Mouse (Mus musculus) induced T-regulatory cell, adult 2 months (primary cell): ENCODE data around the gene Cd53.

Experiments
- DNase-seq: peaks from one replicate; pipeline ENCODE4 v3.0.0-alpha.2; 2012; ENCODE audit warnings: low read depth

The Cd53 gene

DNA sequence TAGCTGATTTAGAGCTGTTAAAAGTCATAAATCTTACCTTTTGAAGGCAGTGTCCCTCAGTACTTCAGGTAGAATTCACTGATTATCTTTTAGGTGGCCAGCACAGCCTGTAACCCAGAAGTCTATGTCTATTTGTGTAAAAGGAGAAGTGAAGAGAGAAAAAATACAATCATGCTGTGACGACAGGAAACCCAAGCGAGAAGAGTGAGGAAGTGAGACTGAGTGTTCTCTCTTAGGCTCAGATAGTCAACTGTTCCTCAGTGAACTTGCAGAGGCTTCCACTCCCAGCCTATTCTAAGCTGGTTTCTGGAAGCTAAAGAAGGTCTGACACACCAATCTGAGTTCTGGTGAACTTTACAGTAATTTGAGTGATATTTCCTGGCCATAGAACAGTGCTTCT lies at the start of gene Cd53:
Gene Cd53 (minus strand): TSS at position 220 of the 400 bp plus-strand sequence.
- peak; percentile 86 for DNase-seq

DNA sequence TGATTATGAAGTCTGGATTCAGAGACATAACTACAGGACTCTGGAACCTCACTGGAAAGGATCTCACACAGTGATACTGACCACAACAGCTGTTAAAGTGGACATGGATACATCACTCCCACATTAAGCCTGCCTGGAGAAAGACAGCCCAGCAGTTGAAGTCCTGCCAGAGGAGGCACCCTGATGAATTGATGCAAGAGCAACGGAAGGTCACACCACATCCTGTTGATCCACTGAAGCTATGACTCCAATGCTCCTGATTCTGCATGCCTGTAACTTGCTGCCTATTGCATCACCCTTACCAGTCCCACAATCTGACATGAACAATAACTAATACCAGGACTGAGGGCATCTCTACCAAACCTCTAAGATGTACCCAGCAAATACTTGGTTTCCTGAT lies 42.2 kb upstream of the Cd53 start:
- DNase-seq, result peak; percentile 82

DNA sequence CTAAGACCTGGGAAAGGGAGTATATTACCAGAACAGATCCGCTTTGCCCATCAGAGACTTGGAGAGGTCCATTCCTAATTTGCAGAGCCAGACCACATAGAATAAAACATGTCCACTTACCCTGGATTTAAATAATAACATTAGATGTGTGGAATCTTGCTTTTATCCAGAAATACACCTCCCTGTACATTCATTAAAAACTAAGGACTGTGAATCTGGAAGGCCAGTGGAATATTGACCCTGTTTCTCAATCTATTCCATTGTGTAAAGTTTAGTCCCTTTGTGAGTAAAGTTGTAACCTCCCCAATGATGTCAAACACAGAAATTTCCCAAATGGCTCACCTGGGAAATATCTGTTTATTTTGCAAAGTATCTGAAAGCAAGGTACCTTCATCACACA lies 36.2 kb upstream of the Cd53 start, which contains the start of gene Olfr266:
Gene Olfr266 (minus strand): TSS at position 101 of the 400 bp plus-strand sequence.
- no peak for DNase-seq

DNA sequence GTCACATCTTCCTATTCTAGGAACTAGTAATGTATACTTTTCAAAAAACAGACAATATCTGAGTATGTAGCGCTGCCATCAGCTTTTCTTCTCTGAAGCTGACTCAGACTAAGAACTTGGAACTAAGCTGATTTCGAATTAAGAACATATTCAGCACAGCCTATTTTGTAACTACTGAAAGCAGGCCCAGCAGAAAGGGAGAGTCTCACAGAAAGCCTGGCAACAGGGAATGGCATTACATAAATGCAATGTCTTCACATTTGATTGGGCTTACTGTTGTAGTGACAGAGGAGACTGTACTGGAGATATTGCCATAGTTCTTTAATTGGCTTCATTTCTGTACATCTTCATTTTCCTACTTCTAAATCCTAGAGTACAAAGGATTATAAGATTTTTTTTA lies 27.7 kb upstream of the Cd53 start:
- DNase-seq, result no peak

DNA sequence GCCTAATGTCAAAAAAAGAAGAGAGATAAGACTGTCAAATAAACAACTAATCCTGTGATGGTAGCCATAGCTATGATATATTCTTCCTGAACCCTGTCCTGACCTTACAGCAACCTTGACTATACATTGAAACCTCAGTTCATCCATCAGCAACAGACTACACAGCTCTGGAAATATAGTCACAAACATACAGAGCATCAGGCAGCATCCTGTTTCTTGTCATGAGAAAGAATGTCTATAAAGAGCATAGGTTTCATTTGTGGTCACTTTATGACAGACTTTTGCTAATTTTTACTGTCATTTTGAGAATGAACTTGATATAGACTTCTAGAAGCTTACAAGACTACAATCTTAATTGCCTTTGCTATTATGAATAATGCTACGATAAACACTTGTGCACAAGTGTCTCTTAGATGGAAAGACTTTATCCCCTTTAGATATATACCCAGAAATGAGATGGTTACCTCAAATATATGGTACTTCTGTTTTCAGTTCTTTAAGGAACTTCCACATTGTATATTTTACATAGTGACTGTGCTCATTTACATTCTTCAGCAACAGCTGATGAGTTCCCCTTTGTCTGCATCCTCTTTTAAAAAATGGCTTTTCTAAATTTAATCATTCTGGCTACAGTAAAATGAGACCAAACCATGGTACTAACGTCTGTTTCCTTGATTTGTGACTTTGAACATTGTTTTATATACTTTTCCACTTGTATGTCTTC lies 19.2 kb upstream of the Cd53 start:
- DNase-seq, result peak; percentile 35

DNA sequence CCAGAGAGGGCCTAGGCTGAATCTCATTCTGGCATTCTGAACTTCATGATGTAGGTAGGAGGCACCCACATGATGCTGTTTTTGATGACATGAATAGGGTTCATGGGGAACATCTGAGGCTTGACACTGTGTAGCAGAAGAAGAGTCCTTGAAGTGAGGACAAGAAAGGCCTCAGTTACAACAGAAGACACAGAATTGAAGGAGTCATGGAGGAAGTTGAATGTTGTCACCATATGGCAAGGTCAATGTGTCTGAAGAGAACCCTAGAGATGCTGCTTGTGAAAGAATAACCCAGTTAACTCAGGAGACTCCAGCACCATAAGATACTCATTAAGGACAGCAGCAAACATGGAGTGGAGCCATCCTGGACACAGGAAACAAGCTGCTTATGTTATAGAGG lies 8.1 kb upstream of the Cd53 start:
- no peak for DNase-seq

DNA sequence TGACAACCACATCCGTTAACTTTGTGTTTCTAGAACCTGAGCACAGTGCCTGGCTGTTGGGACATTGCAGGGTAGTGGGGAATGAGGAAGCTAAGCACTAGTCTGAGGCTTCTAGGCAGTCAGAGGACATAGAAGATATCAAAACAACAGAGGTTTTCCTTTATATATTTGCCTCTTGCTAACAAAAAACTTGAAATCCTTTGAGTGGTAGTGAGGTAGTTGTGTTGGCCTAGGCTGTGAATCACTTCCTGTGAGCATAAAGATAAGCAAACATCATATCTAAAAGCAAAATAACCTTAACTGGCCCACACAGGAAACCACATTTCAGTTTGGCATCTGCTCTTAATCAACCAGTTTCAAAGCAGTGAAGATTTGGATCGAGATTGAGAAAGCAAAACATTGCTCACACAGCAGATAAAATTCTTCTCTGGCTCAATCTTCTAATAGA lies 1.5 kb downstream of the Cd53 start:
- DNase-seq, result peak; percentile 93

DNA sequence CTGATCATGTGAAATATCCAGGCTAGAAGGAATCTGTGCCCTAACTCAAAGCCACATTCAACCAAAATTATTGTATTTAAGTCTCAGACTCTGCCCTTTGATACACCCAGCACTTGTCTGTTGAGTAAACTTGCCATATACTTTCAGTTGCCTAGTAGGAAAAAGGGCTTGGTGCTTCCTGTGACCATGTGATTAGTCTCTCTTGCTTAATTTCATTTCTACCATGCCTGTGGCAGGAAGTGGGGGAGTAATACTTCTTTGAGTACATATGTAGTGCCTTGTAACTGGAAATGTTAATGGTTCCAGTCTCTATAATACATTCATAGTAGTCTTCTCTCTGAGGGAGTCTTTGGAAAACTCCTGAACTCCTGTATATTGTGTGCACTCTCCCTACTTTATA lies 2.0 kb downstream of the Cd53 start:
- peak; percentile 90 for DNase-seq

DNA sequence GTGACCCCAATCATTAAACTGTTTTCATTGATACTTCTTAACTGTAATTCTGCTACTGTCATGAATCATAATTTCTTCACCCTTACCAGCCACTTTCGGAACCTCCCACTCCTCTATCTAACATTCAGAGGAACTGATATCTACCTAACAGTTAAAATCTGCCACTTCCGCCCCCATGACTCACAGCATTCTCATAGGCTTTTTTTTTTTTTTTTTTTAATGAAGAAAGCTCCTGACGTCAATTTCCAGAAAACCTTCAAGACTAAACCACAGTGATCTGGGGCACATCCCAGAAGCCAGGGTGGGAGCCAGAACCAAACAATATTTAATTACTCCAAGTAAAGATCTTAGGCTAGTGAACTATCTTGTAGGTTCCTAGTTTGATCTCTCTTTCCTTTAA lies 4.8 kb downstream of the Cd53 start:
- peak; percentile 94 for DNase-seq

DNA sequence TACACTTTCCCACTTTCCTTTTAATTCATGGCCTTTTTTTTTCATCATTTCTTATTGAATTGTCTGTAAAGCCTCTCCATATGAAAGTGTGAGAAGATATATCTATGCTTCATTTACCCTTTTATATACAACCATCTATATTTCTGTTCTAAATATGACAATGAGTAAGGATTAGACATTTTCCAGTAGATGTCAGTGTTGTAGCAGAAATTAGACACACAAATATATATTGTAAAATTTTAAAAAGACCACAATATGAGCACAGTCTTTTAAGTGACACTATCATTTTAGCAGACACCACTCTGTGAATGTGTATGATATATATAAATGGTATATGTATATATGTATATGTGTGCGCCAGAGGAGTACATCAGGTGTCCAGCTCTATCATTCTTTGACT lies 18.1 kb downstream of the Cd53 start:
- DNase-seq, result peak; percentile 63

DNA sequence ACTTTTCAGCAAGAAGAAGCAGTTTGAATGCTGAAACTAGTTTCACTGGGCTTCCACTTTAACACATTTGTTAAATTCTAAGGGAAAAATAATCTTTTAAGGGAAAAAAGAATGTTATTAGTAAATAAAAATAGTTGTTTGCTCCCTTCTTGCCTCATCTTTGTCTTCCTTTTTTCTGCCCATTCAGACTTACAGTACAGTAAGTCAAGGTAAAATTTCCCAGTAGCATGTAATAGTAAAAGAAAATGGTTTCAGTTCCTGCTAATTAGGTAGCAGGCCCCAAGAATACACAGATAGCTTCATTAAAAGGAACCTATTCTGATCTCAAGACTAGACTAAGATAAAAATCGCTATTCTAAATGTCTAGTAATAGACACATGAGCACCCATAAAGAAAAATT lies 34.1 kb downstream of the Cd53 start:
- no peak for DNase-seq

DNA sequence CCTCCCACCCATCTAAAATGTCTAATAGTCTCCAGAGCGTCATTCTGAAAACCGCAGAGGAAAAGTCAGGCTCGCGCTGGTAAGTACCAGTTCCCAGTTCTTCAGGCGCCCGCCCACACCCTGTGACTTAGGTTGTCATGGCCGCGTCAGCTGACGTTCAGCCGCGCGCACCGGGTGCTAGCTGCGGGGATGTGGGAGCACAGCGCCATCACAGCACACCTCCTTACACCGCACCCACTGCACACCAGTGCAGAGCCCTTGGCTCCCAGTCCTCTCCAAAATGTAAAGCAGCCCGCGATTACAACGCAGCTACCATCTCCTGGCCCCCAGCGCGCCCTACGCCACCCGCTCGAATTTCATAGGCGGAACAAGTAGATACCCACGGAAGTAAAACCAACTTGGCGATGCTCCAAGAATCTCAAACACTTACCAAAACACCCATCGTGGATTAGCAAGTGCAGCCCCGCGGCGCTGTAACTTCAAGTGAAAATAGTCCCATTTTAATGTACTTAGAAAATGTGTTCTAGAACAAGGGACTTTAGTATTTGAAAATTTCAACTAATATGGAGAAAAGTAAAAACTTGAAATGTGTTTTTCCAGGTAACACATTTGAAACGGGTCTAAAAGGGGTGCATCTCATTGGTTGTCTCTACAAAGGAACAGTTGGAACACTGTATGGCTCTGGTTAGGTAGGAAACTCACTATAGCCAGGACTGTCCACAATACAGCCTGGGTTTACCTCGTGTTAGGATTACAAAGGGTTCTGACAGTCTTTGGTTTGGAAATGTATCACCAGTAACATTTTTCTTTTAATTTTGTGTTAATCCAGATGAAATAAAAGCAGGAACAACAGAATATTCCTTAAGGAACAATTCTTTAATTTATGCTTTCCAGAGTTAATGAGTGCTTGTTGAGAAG lies 67.7 kb downstream of the Cd53 start:
- DNase-seq, result peak; percentile 97

DNA sequence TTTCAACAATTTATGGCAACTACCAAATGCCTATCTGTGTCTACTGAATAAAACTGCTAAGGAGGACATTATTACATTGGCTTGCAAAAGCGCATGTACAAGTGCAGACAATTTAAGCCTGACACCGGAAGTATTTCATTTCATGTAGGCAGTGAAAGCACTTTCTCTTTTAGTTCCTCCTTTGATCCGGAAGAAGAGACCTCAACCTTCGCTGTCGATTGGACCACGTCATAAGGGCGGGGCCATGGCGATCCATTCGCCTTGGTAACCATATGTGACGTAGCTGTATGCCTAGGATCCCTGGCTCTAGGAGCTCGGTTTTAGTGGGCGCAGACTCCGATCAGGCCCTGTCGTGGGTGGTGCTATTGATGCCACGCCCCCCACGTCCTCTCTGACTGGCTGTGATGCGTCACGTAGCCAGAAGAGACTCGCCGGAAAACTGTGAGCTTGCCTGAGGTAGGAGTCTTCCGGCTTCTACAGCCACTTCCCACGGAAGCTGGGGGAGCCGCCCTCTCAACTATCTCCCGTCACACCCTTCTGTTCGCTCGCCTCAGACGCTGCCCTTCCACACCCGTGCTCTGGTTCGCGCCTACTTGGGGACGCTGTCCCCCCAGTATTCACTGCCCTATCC lies 68.4 kb downstream of the Cd53 start:
- DNase-seq, result peak; percentile 99
